Mouse (Mus musculus) limb, embryonic 12.5 days (tissue): ENCODE measurements around the gene Etfdh. TPM values are rescaled to one million over a fixed set of nuclear protein-coding genes. Genes with fewer than 3 reads are reported as not detected.

Source experiments
- ATAC-seq: fragments of 200-750 bp; cut with Nextera tagmentation; 2 replicates; pipeline ENCODE4 v1.8.0; 2017; ENCODE audit warnings: low read depth, moderate TSS enrichment; ENCODE audit not compliant: insufficient number of reproducible peaks, insufficient read depth, low FRiP score, low TSS enrichment
- H3K27ac ChIP-seq: fragments of 300-500 bp; sonication (generic); 2 replicates; pipeline ENCODE4 v1.5.1; 2016; ENCODE audit warnings: mild to moderate bottlenecking, moderate library complexity
- H3K27me3 ChIP-seq: fragments of 300-500 bp; sonication (generic); 2 replicates; pipeline ENCODE4 v1.6.1; 2016; ENCODE audit warnings: mild to moderate bottlenecking, moderate library complexity
- H3K36me3 ChIP-seq: fragments of 300-500 bp; sonication (generic); 2 replicates; pipeline ENCODE4 v1.6.1; 2016; ENCODE audit warnings: mild to moderate bottlenecking, moderate library complexity
- H3K4me1 ChIP-seq: fragments of 300-500 bp; sonication (generic); replicated peaks from 2 replicates; pipeline ENCODE4 v1.6.1; 2016
- H3K4me2 ChIP-seq: fragments of 300-500 bp; sonication (generic); 2 replicates; pipeline ENCODE4 v1.6.1; 2016; ENCODE audit warnings: mild to moderate bottlenecking, moderate library complexity
- H3K4me3 ChIP-seq: fragments of 300-500 bp; sonication (generic); replicated peaks from 2 replicates; pipeline ENCODE4 v1.5.1; 2016; ENCODE audit warnings: mild to moderate bottlenecking
- H3K9ac ChIP-seq: fragments of 300-500 bp; sonication (generic); replicated peaks from 2 replicates; pipeline ENCODE4 v1.6.1; 2016; ENCODE audit warnings: mild to moderate bottlenecking, moderate library complexity
- H3K9me3 ChIP-seq: fragments of 300-500 bp; sonication (generic); 2 replicates; pipeline ENCODE4 v1.6.1; 2016; ENCODE audit warnings: mild to moderate bottlenecking, moderate library complexity
- WGBS: fragments of 180-500 bp; shearing (Covaris S2); methylation state at CpG from one replicate; pipeline ENCODE4 v1.1.7; 2016; 5-methylcytosine and 5-hydroxymethylcytosine counted together
- polyA plus RNA-seq: library from polyadenylated mRNA; unstranded; fragments of >200 nt; fragmentation: Nextera tagmentation; extraction: Ambion mirVana; gene quantifications from 2 replicates; pipeline ENCODE4 v1.2.1, GENCODE M21; 2016

Gene Etfdh
- polyA plus RNA-seq, 1 experiment from 2014 or later: 45.0 TPM

- Histone ChIP-seq H3K9me3 (no peaks in the 10 kb centered on the region), H3K4me1 (no peaks in the 10 kb centered on the region; the same call in 1 of the 2 replicates), H3K36me3 (peaks cover 18% of the 10 kb centered on the region), H3K4me3 (peak overlapping the region; percentile 64), H3K27ac (no peak overlapping the region), H3K9ac (peak overlapping the region; percentile 66; the same call in 1 of the 2 replicates), H3K27me3 (no peaks in the 10 kb centered on the region), H3K4me2 (peak overlapping the region; percentile 85)
- 35% methylated on average over 10 of the region's 10 CpGs for WGBS
- no peak for ATAC-seq
These were observed 1.7 kb downstream of the Etfdh start for GRCm38 (mm10) chr3:79627484-79628181.

GRCm38 (mm10) chr3:79609886-79610285, 19.4 kb downstream of the Etfdh start:
- H3K4me1 ChIP-seq: no peaks in the 10 kb centered on the region
- no peak overlapping the region for H3K4me3 ChIP-seq
- no peaks in the 10 kb centered on the region for H3K9me3 ChIP-seq
- WGBS: 86% methylated on average over 2 of the region's 2 CpGs
- H3K27me3 ChIP-seq: no peaks in the 10 kb centered on the region
- no peak overlapping the region for H3K27ac ChIP-seq
- H3K36me3 ChIP-seq: peaks cover 64% of the 10 kb centered on the region
- H3K4me2 ChIP-seq: no peak overlapping the region
- no peak for ATAC-seq
- H3K9ac ChIP-seq: no peak overlapping the region

GRCm38 (mm10) chr3:79595468-79595867, 33.8 kb downstream of the Etfdh start:
- 95% methylated on average over 7 of the region's 7 CpGs for WGBS
- Histone ChIP-seq H3K9ac (no peak overlapping the region), H3K27ac (no peak overlapping the region), H3K4me3 (no peak overlapping the region), H3K27me3 (no peaks in the 10 kb centered on the region), H3K36me3 (peaks cover 62% of the 10 kb centered on the region), H3K9me3 (no peaks in the 10 kb centered on the region), H3K4me2 (no peak overlapping the region), H3K4me1 (peaks cover 12% of the 10 kb centered on the region; the same call in 1 of the 2 replicates)
- ATAC-seq: no peak

- H3K4me1 ChIP-seq: peaks cover 12% of the 10 kb centered on the region; the same call in 1 of the 2 replicates
- H3K9me3 ChIP-seq: no peaks in the 10 kb centered on the region
- peaks cover 31% of the 10 kb centered on the region for H3K36me3 ChIP-seq
- no peaks in the 10 kb centered on the region for H3K27me3 ChIP-seq
- peak overlapping the region; percentile 85 for H3K4me3 ChIP-seq
- peak overlapping the region; percentile 89 for H3K27ac ChIP-seq
- WGBS: 5% methylated on average over 15 of the region's 15 CpGs
- H3K4me2 ChIP-seq: peak overlapping the region; percentile 71
- peak; percentile 15; the same call in 1 of the 2 replicates for ATAC-seq
- H3K9ac ChIP-seq: peak overlapping the region; percentile 91
These were observed 37.4 kb downstream of the Etfdh start for GRCm38 (mm10) chr3:79591793-79592471.

- ATAC-seq: peak; percentile 74; the same call in 1 of the 2 replicates
- H3K27ac ChIP-seq: peak within 1 kb of the TSS; percentile 89
- 2% methylated on average over 63 of the region's 63 CpGs for WGBS
These were observed 38.2 kb downstream of the Etfdh start, which contains the start of gene Ppid for GRCm38 (mm10) chr3:79590863-79591792. Ppid (plus strand) TSS chr3:79591342.

GRCm38 (mm10) chr3:79589671-79590070, 39.6 kb downstream of the Etfdh start:
- Histone ChIP-seq H3K4me3 (no peak overlapping the region), H3K9me3 (no peaks in the 10 kb centered on the region), H3K4me1 (peaks cover 12% of the 10 kb centered on the region; the same call in 1 of the 2 replicates), H3K9ac (no peak overlapping the region), H3K27me3 (no peaks in the 10 kb centered on the region), H3K36me3 (peaks cover 10% of the 10 kb centered on the region), H3K4me2 (no peak overlapping the region), H3K27ac (no peak overlapping the region)
- WGBS: 84% methylated on average over 2 of the region's 2 CpGs
- ATAC-seq: no peak

More at GRCm38 (mm10) chr3:79590863-79591792, 38.2 kb downstream of the Etfdh start, which contains the start of gene Ppid:
- Histone ChIP-seq H3K4me3 (peak within 1 kb of the TSS; percentile 85), H3K9ac (peak within 1 kb of the TSS; percentile 91), H3K4me2 (peak within 1 kb of the TSS; percentile 71), H3K4me1 (peaks cover 12% of the 10 kb centered on the region; the same call in 1 of the 2 replicates), H3K9me3 (no peaks in the 10 kb centered on the region), H3K27me3 (no peaks in the 10 kb centered on the region), H3K36me3 (peaks cover 23% of the 10 kb centered on the region)

GRCm38 (mm10) chr3:79586804-79587203, 42.5 kb downstream of the Etfdh start:
- 7% methylated on average over 6 of the region's 6 CpGs for WGBS
- Histone ChIP-seq H3K9ac (no peak overlapping the region), H3K4me3 (no peak overlapping the region), H3K4me2 (no peak overlapping the region), H3K36me3 (no peaks in the 10 kb centered on the region), H3K27me3 (no peaks in the 10 kb centered on the region), H3K9me3 (no peaks in the 10 kb centered on the region), H3K27ac (no peak overlapping the region), H3K4me1 (no peaks in the 10 kb centered on the region)
- ATAC-seq: peak; percentile 45

GRCm38 (mm10) chr3:79579891-79580575, 49.3 kb downstream of the Etfdh start:
- H3K4me3 ChIP-seq: no peak overlapping the region
- no peaks in the 10 kb centered on the region for H3K9me3 ChIP-seq
- WGBS: 67% methylated on average over 5 of the region's 5 CpGs
- H3K27ac ChIP-seq: no peak overlapping the region
- H3K36me3 ChIP-seq: no peaks in the 10 kb centered on the region
- H3K9ac ChIP-seq: no peak overlapping the region
- no peak for ATAC-seq
- peaks cover 11% of the 10 kb centered on the region for H3K4me1 ChIP-seq
- H3K4me2 ChIP-seq: no peak overlapping the region
- no peaks in the 10 kb centered on the region for H3K27me3 ChIP-seq

GRCm38 (mm10) chr3:79578164-79578563, 51.1 kb downstream of the Etfdh start:
- H3K9me3 ChIP-seq: no peaks in the 10 kb centered on the region
- H3K9ac ChIP-seq: no peak overlapping the region
- WGBS: 75% methylated on average over 6 of the region's 6 CpGs
- no peak overlapping the region for H3K27ac ChIP-seq
- no peaks in the 10 kb centered on the region for H3K36me3 ChIP-seq
- H3K27me3 ChIP-seq: no peaks in the 10 kb centered on the region
- H3K4me3 ChIP-seq: no peak overlapping the region
- H3K4me2 ChIP-seq: no peak overlapping the region
- H3K4me1 ChIP-seq: peaks cover 11% of the 10 kb centered on the region
- no peak for ATAC-seq

GRCm38 (mm10) chr3:79577606-79578005, 51.7 kb downstream of the Etfdh start:
- H3K4me3 ChIP-seq: no peak overlapping the region
- no peaks in the 10 kb centered on the region for H3K9me3 ChIP-seq
- ATAC-seq: no peak
- H3K27ac ChIP-seq: no peak overlapping the region
- no peaks in the 10 kb centered on the region for H3K27me3 ChIP-seq
- H3K9ac ChIP-seq: no peak overlapping the region
- H3K4me2 ChIP-seq: no peak overlapping the region
- WGBS: 87% methylated on average over 6 of the region's 6 CpGs
- H3K36me3 ChIP-seq: no peaks in the 10 kb centered on the region
- H3K4me1 ChIP-seq: peaks cover 11% of the 10 kb centered on the region
